ENCODE assay signal across 22 mouse cellular contexts in the genomic region with DNA sequence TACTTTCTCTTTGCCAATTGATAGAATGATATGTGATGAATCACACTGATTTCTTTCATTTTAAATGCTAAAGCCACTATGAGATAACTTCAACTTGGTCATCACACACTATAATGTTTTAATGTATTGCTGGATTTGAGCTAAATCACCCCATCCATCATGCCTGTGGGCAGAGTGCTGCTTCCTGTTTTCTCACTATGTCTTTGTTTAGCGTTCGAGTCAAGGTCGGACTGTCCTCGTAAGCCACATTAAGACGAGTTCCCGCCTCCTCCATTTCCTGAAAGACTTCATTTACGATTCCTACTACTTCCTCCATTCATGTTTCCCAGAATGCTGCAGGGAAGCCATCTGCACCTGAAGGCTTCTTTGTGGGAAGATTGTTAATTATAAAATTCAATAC.
A peak's percentile ranks its signal among the peaks of the same experiment; 100 is the strongest.
DNase-seq lines count a peak whose midpoint lies in the region; ATAC-seq and TF ChIP-seq lines count a peak whose summit lies in the region.
"Had no signal": no experiment of that assay in that cellular context is flagged by ENCODE, and none has a peak within 500 bp of the region (broad histone marks: within the 10 kb centered on the region; RNA-seq: fewer than 3 reads in every experiment).

No protein-coding gene starts in this region.

- H3K4me3 ChIP-seq in lung, embryonic 14.5 days (ENCODE audit: low read depth, low read length) = no peak overlapping the region
- no peak overlapping the region for H3K4me3 ChIP-seq in ES-Bruce4 (ENCODE audit: low read depth, low read length)
- H3K4me3 ChIP-seq: embryonic facial prominence, embryonic 15.5 days; erythroblast, embryonic 14.5 days; forebrain, embryonic 10.5 days; gastrocnemius, adult 2 months; heart, embryonic 12.5 days had no signal

- TF ChIP-seq EP300 in ES-Bruce4 (IDR thresholded peaks at IDR 0.05; ENCODE audit: insufficient read depth, low read depth, low read length) = 0 out of 2 replicates have a peak, but pooled peaks have one; percentile 25

- no peak for TF ChIP-seq POLR2A in ES-Bruce4 (IDR thresholded peaks at IDR 0.05; ENCODE audit: insufficient read depth, low read length)
- no peak for TF ChIP-seq POLR2A in brain, embryonic 14.5 days (IDR thresholded peaks at IDR 0.05; ENCODE audit: borderline replicate concordance, extremely low read depth, insufficient read depth, insufficient read length, poor library complexity, severe bottlenecking)

- no peaks in the 10 kb centered on the region for H3K9me3 ChIP-seq in lung, embryonic 14.5 days (ENCODE audit: low read depth, low read length)
- H3K9me3 ChIP-seq in ES-Bruce4 (replicated peaks; ENCODE audit: control insufficient read depth, insufficient read depth, low read length, poor library complexity, severe bottlenecking) = no peaks in the 10 kb centered on the region
- H3K9me3 ChIP-seq: embryonic facial prominence, embryonic 15.5 days; forebrain, embryonic 10.5 days; heart, embryonic 12.5 days had no signal

- no peak for TF ChIP-seq CTCF in lung, embryonic 14.5 days (IDR thresholded peaks at IDR 0.05; ENCODE audit: low read depth)
- no peak for TF ChIP-seq CTCF in ES-Bruce4 (IDR thresholded peaks at IDR 0.05; ENCODE audit: low read depth, low read length)
- TF ChIP-seq CTCF in brain, embryonic 14.5 days (IDR thresholded peaks at IDR 0.05; ENCODE audit: borderline replicate concordance, extremely low read depth, insufficient read depth, insufficient read length) = no peak

- H3K27ac ChIP-seq in lung, embryonic 14.5 days (ENCODE audit: low read depth) = no peak overlapping the region
- H3K27ac ChIP-seq in ES-Bruce4 (ENCODE audit: insufficient read depth, low read length) = no peak overlapping the region
- H3K27ac ChIP-seq: embryonic facial prominence, embryonic 15.5 days; forebrain, embryonic 10.5 days; gastrocnemius, adult 2 months had no signal

- H3K27me3 ChIP-seq in lung, embryonic 14.5 days (ENCODE audit: insufficient read depth, low read length) = no peaks in the 10 kb centered on the region
- H3K27me3 ChIP-seq in ES-Bruce4 (ENCODE audit: control insufficient read depth, insufficient read depth, low read length, poor library complexity, severe bottlenecking) = no peaks in the 10 kb centered on the region
- H3K27me3 ChIP-seq: CH12.LX; embryonic facial prominence, embryonic 15.5 days; heart, embryonic 12.5 days had no signal

- no peak overlapping the region for H3K9ac ChIP-seq in lung, embryonic 14.5 days
- no peak overlapping the region for H3K9ac ChIP-seq in ES-Bruce4 (ENCODE audit: low read depth, poor library complexity, severe bottlenecking)
- H3K9ac ChIP-seq: embryonic facial prominence, embryonic 15.5 days; heart, embryonic 12.5 days had no signal

- peak; percentile 48 for DNase-seq in lung, embryonic 14.5 days
- DNase-seq in lung, postnatal 36 days = no peak
- peak; percentile 42 for DNase-seq in brain, embryonic 14.5 days (ENCODE audit: low read depth)
- no peak for DNase-seq in kidney, adult 9 months
- no peak for DNase-seq in kidney, adult 18-20 months
- DNase-seq in thymus, postnatal 36 days = no peak
- DNase-seq: adrenal gland, postnatal 14 days; cerebellum, adult 18-20 months; cerebellum, adult 9-11 months; cerebellum, postnatal 36 days; gastrocnemius, adult 2 months; gastrocnemius, postnatal 25 days had no signal

- 0 out of 2 replicates have a peak, but pooled peaks have one; percentile 54 for ATAC-seq in lung, embryonic 14.5 days (ENCODE audit: insufficient read depth)
- ATAC-seq: activated CD4-positive, CD25-positive, alpha-beta regulatory T cell, adult 4 months; forebrain, embryonic 14.5 days; hindbrain, embryonic 16.5 days had no signal

- H3K4me2 ChIP-seq in lung, embryonic 14.5 days = no peak overlapping the region
- H3K4me2 ChIP-seq: embryonic facial prominence, embryonic 15.5 days; heart, embryonic 12.5 days had no signal

- WGBS in lung, embryonic 14.5 days = 48% methylated on average over 7 of the region's 7 CpGs

- no peaks in the 10 kb centered on the region for H3K4me1 ChIP-seq in lung, embryonic 14.5 days (ENCODE audit: insufficient read depth)
- H3K4me1 ChIP-seq in ES-Bruce4 (ENCODE audit: control insufficient read depth, insufficient read depth, low read length) = no peaks in the 10 kb centered on the region
- H3K4me1 ChIP-seq: embryonic facial prominence, embryonic 15.5 days; forebrain, embryonic 10.5 days; heart, embryonic 12.5 days had no signal

- H3K36me3 ChIP-seq in lung, embryonic 14.5 days (ENCODE audit: insufficient read depth) = no peaks in the 10 kb centered on the region
- no peaks in the 10 kb centered on the region for H3K36me3 ChIP-seq in ES-Bruce4 (ENCODE audit: control insufficient read depth, insufficient read depth, low read length, poor library complexity, severe bottlenecking)
- H3K36me3 ChIP-seq: embryonic facial prominence, embryonic 15.5 days; forebrain, embryonic 10.5 days; G1E; heart, embryonic 12.5 days had no signal

Comparison
In these comparisons a context has a peak if more than half of its experiments do, and no peak if none do; other contexts are left out.
1. DNase-seq: peak in lung, embryonic 14.5 days (single experiment) and brain, embryonic 14.5 days (single experiment); none in lung, postnatal 36 days (single experiment), kidney, adult 9 months (single experiment), kidney, adult 18-20 months (single experiment) and thymus, postnatal 36 days (0 of 2).